Mouse (Mus musculus) hematopoietic stem cell, adult 5-6 weeks (primary cell): ENCODE measurements around the gene Shank3. TPM values are rescaled to one million over a fixed set of nuclear protein-coding genes. Genes with fewer than 3 reads are reported as not detected.
A peak's percentile ranks its signal among the peaks of the same experiment; 100 is the strongest.

Source experiments
- ATAC-seq, 2 experiments: fragments of 125-278 bp in 1 of 2; replicated peaks in 1 of 2; 2 replicates each; pipeline ENCODE4 v1.8.0; 2016 to 2017; ENCODE audit warnings: inconsistent platforms in 2 of 2, mild to moderate bottlenecking in 2 of 2, moderate number of reproducible peaks in 2 of 2, low read depth in 1 of 2, moderate TSS enrichment in 1 of 2; ENCODE audit not compliant: low FRiP score in 2 of 2, poor library complexity in 2 of 2, severe bottlenecking in 2 of 2, insufficient read depth in 1 of 2, low TSS enrichment in 1 of 2
- total RNA-seq: library from RNA; stranded (forward); fragments of 172-1452, 232-1000 nt; gene quantifications from 2 replicates; pipeline ENCODE4 v1.2.3, GENCODE M21; 2017

Gene Shank3
- total RNA-seq, 1 experiment from 2014 or later, result 12.2 TPM

DNA sequence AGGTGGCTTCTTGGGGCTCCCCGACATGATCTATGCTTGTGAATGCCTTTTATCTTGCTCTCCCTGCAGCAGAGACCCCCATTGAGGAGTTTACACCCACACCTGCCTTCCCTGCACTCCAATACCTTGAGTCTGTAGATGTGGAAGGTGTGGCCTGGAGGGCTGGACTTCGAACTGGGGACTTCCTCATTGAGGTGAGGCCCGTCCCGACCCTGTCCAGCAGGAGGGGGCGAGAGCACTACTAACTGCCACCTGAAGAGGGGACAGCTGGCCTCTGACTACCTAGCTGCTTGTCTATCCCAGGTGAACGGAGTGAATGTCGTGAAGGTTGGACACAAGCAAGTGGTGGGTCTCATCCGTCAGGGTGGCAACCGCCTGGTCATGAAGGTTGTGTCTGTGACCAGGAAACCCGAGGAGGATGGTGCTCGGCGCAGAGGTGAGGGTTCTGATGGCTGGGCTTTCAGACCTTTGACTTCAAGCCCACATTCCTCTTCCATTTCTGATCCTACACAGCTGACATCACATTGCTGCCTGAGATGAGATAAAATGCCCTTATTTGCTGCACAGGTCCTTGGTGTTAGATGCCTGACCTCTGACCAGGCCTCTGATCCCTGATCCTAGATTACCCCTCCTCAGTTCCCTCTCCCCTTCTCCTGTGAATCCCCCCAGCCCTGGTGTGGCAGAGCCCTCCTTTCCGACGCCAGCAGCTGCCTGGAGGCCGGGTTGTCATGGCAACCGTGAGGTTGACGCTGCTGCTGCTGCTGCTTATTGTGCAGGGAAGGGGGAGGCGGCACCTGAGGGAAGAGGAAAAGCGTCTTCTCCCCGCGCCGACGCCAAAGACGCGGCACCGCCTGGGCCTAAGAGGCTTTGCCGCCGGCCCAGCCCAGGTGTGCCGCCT, 32.9 kb downstream of the Shank3 start:
- no peak for ATAC-seq

DNA sequence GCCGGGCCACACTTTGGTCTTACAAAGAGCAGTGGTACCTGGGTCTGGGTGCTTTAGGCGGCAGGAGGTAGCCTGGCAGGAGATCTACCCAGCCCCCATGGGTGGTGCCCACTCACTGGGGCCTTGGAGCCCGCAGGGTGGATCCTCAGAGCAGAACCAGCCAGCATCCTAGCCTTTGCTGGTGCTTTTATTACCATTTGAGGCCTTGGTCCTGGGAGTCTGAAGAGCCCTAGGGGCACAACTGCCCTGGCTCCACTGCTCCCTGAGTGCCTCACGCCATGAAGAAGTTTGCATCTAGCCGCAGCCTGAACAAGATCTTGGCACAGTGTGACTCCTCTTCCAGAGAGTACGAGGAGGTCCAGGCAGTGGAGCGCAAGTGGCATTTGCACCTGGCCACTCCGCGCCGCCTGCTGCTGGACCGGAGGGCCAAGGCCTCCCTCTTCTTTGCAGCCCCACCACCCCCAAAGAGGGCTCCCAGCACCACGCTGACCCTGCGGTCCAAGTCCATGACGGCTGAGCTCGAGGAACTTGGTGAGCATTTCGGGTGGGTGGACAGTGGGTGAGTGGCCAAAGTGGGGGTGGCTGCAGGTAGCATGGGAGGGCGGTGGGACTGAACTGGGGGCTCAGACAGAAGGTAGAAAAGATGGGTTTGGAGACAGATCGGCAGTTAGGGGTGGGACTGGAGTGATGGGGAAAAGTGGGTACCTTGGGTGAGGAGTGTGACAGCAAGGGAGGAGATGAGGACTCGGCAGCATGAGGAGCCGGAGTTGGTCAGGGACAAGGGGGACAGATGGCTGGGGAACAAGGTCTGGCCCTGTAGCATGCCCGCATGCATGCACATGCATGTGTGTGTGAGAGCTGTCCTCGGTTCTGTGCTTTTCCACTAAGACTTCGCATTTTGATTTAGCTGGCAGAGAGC, 33.8 kb downstream of the Shank3 start:
- no peak for ATAC-seq

- ATAC-seq, result no peak
Observed at GRCm38 (mm10) chr15:89533843-89534207, 34.4 kb downstream of the Shank3 start.

- ATAC-seq, result no peak
Observed at GRCm38 (mm10) chr15:89544171-89544570, 44.7 kb downstream of the Shank3 start.

- ATAC-seq, result no peak
Observed at GRCm38 (mm10) chr15:89547321-89547720, 47.9 kb downstream of the Shank3 start.

- ATAC-seq, result no peak
Observed at GRCm38 (mm10) chr15:89547824-89548601, 48.6 kb downstream of the Shank3 start.

DNA sequence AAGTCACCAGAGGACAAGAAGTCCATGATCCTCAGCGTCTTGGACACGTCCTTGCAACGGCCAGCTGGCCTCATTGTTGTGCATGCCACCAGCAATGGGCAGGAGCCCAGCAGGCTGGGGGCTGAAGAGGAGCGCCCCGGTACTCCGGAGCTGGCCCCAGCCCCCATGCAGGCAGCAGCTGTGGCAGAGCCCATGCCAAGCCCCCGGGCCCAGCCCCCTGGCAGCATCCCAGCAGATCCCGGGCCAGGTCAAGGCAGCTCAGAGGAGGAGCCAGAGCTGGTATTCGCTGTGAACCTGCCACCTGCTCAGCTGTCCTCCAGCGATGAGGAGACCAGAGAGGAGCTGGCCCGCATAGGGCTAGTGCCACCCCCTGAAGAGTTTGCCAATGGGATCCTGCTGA, 49.4 kb downstream of the Shank3 start:
- ATAC-seq, result no peak

- ATAC-seq, result no peak
Observed at GRCm38 (mm10) chr15:89550506-89550905, 51.1 kb downstream of the Shank3 start.

- ATAC-seq, result no peak
Observed at GRCm38 (mm10) chr15:89551733-89552132, 52.3 kb downstream of the Shank3 start.

- no peak for ATAC-seq
Observed at GRCm38 (mm10) chr15:89555591-89555990, 56.2 kb downstream of the Shank3 start.

GRCm38 (mm10) chr15:89556401-89557178, 57.2 kb downstream of the Shank3 start:
- ATAC-seq, result no peak

GRCm38 (mm10) chr15:89557179-89557995, 58.0 kb downstream of the Shank3 start:
- no peak for ATAC-seq

DNA sequence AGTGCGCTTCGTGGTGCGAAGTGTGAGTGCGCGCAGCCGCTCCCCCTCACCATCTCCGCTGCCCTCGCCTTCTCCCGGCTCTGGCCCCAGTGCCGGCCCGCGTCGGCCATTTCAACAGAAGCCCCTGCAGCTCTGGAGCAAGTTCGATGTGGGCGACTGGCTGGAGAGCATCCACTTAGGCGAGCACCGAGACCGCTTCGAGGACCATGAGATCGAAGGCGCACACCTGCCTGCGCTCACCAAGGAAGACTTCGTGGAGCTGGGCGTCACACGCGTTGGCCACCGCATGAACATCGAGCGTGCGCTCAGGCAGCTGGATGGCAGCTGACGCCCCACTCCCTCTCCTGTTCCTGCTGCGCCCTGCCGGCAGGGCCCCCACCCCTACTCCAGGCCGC, 58.6 kb downstream of the Shank3 start:
- no peak for ATAC-seq

GRCm38 (mm10) chr15:89559202-89559731, 59.8 kb downstream of the Shank3 start:
- ATAC-seq, result no peak

DNA sequence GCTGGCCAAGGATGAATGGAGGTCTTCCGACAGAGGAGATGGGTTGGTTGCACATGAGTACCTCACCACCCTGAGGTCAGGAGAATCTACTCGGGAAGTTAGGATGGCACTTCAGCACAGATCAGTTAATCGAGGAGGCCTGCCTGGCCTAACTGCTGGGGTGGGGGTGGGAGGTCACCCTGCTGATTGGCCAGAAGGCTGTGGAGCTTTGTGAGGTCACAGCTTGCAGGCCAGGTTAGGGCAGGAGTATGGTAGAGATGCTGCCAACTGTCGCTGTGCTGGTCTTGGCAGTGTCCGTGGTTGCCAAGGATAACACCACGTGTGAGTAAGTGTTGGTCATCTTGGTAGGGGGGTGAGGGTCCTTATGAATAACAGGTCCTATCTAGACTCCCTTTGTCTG, 68.7 kb downstream of the Shank3 start, which contains the start of gene Acr:
Acr (plus strand) TSS at position 213 of the 400 bp plus-strand sequence.
- no peak for ATAC-seq

DNA sequence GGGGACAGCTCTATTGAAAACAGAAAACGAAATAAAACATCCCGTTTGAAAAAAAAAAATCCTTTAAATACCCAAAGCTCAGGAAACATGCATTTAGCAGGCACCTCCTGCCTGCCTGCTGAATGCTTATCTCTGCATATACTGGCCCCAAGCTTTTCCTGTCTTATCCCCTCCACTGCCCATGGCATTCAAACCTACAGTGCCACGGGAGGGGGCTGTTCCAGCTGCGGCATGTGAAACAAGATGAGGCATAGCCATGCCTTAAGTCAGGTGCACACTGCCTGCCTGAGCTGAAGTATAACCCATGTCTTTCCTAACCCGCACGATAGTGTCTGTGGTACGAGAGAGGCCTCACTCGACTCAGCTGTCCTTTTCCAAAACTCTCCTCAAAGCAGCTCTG, 72.7 kb downstream of the Shank3 start:
- peak; percentile 47 to 52; a peak in 3 of 4 replicates for ATAC-seq
